Mouse (Mus musculus): ENCODE data around the gene Podxl2.

Podxl2 gene

GRCm38 (mm10) chr6:88803051-88803450 lies 71.8 kb downstream of the Podxl2 start:
- DNase-seq (ENCODE audit: low spot score in 2 of 2), result no peak

GRCm38 (mm10) chr6:88800735-88801134 lies 74.1 kb downstream of the Podxl2 start:
- no peak for DNase-seq (ENCODE audit: low spot score in 2 of 2)

- DNase-seq (ENCODE audit: low spot score in 2 of 2), result no peak
Observed at GRCm38 (mm10) chr6:88800191-88800590, 74.7 kb downstream of the Podxl2 start.

- no peak for DNase-seq (ENCODE audit: low spot score in 2 of 2)
Observed at GRCm38 (mm10) chr6:88794561-88794971, 80.3 kb downstream of the Podxl2 start.

- no peak for DNase-seq (ENCODE audit: low spot score in 2 of 2)
Observed at GRCm38 (mm10) chr6:88793872-88794271, 81.0 kb downstream of the Podxl2 start.

GRCm38 (mm10) chr6:88793243-88793642 lies 81.6 kb downstream of the Podxl2 start:
- DNase-seq (ENCODE audit: low spot score in 2 of 2), result no peak

Data from thymus, postnatal 10 days (tissue).